8 mouse cellular contexts compared by ENCODE assay signal in genomic region chr11:28365929-28366244, GRCm38 (mm10). TPM values are rescaled to one million over a fixed set of nuclear protein-coding genes. Genes with fewer than 3 reads are reported as not detected.
DNase-seq lines count a peak whose midpoint lies in the region; ATAC-seq and TF ChIP-seq lines count a peak whose summit lies in the region.

No protein-coding gene starts in this region.

- H3K9me3 ChIP-seq in forebrain, embryonic 12.5 days: no peaks in the 10 kb centered on the region
- no peaks in the 10 kb centered on the region for H3K9me3 ChIP-seq in intestine, postnatal 0 days (ENCODE audit: control insufficient read depth)
- no peaks in the 10 kb centered on the region for H3K9me3 ChIP-seq in midbrain, postnatal 0 days (ENCODE audit: low read length)

- H3K36me3 ChIP-seq in forebrain, embryonic 12.5 days (replicated peaks): no peaks in the 10 kb centered on the region
- no peaks in the 10 kb centered on the region for H3K36me3 ChIP-seq in intestine, postnatal 0 days (ENCODE audit: control insufficient read depth, insufficient read depth)
- H3K36me3 ChIP-seq in midbrain, postnatal 0 days (ENCODE audit: insufficient read depth, low read length): no peaks in the 10 kb centered on the region

- peaks cover 5% of the 10 kb centered on the region; the same call in 1 of the 2 replicates for H3K27me3 ChIP-seq in forebrain, embryonic 12.5 days
- H3K27me3 ChIP-seq in intestine, postnatal 0 days (replicated peaks; ENCODE audit: control insufficient read depth, insufficient read depth, low read length): no peaks in the 10 kb centered on the region
- no peaks in the 10 kb centered on the region for H3K27me3 ChIP-seq in midbrain, postnatal 0 days (ENCODE audit: insufficient read depth, low read length)

- H3K9ac ChIP-seq in forebrain, embryonic 12.5 days: peak overlapping the region; percentile 33; the same call in 1 of the 2 replicates
- no peak overlapping the region for H3K9ac ChIP-seq in intestine, postnatal 0 days (ENCODE audit: low read depth, low read length)
- H3K9ac ChIP-seq in midbrain, postnatal 0 days (replicated peaks; ENCODE audit: low read length, poor library complexity, severe bottlenecking): peak overlapping the region; percentile 59; the same call in 1 of the 2 replicates

- no peak for DNase-seq in left cerebral cortex, adult 2 months (ENCODE audit: extremely low spot score in 1 of 2, low spot score in 2 of 2)
- DNase-seq in left cerebral cortex, adult 9 months (ENCODE audit: low spot score in 2 of 2): no peak
- DNase-seq in midbrain, postnatal 0 days (ENCODE audit: low spot score): no peak
- no peak for DNase-seq in urinary bladder, postnatal 14 days (ENCODE audit: low spot score)
- no peak for DNase-seq in thymus, postnatal 25 days
- no peak for DNase-seq in right cerebral cortex, adult 18-20 months

- H3K4me1 ChIP-seq in forebrain, embryonic 12.5 days: peaks cover 4% of the 10 kb centered on the region; the same call in 1 of the 2 replicates
- no peaks in the 10 kb centered on the region for H3K4me1 ChIP-seq in intestine, postnatal 0 days (replicated peaks; ENCODE audit: control insufficient read depth, insufficient read depth, low read length)
- 0 out of 2 replicates have a peak, but pooled peaks cover 3% of the 10 kb centered on the region for H3K4me1 ChIP-seq in midbrain, postnatal 0 days (ENCODE audit: insufficient read depth, low read length)

- no peak for TF ChIP-seq CTCF in left cerebral cortex, adult 2 months (IDR thresholded peaks at IDR 0.05)
- no peak for TF ChIP-seq CTCF in intestine, postnatal 0 days (IDR thresholded peaks at IDR 0.05; ENCODE audit: low read depth)
- TF ChIP-seq CTCF in midbrain, postnatal 0 days (IDR thresholded peaks at IDR 0.05): no peak

- WGBS in forebrain, embryonic 12.5 days: 41% methylated on average over 2 of the region's 2 CpGs
- 60% methylated on average over 2 of the region's 2 CpGs for WGBS in intestine, postnatal 0 days
- WGBS in midbrain, postnatal 0 days: 45% methylated on average over 2 of the region's 2 CpGs

- peak overlapping the region; percentile 55 for H3K4me2 ChIP-seq in forebrain, embryonic 12.5 days
- peak overlapping the region; percentile 63; the same call in 1 of the 2 replicates for H3K4me2 ChIP-seq in intestine, postnatal 0 days (replicated peaks; ENCODE audit: low read depth)
- H3K4me2 ChIP-seq in midbrain, postnatal 0 days (ENCODE audit: low read depth, low read length, poor library complexity, severe bottlenecking): peak overlapping the region; percentile 54

- ATAC-seq in forebrain, embryonic 12.5 days (ENCODE audit: low FRiP score): peak; percentile 25; the same call in 1 of the 2 replicates
- no peak for ATAC-seq in intestine, postnatal 0 days
- peak; percentile 43 for ATAC-seq in midbrain, postnatal 0 days (ENCODE audit: low FRiP score)

- H3K27ac ChIP-seq in left cerebral cortex, adult 2 months: no peak overlapping the region
- H3K27ac ChIP-seq in forebrain, embryonic 12.5 days: no peak overlapping the region
- H3K27ac ChIP-seq in intestine, postnatal 0 days (ENCODE audit: low read depth, low read length): no peak overlapping the region
- H3K27ac ChIP-seq in midbrain, postnatal 0 days (ENCODE audit: low read depth, low read length): no peak overlapping the region; the same call in 1 of the 2 replicates

- intact Hi-C loops in left cerebral cortex, adult 2 months (cut with DNase I): no loop called here

- peak overlapping the region; percentile 49 for H3K4me3 ChIP-seq in left cerebral cortex, adult 2 months
- H3K4me3 ChIP-seq in forebrain, embryonic 12.5 days (replicated peaks): peak overlapping the region; percentile 33
- H3K4me3 ChIP-seq in intestine, postnatal 0 days (ENCODE audit: low read depth, low read length): no peak overlapping the region; the same call in 1 of the 2 replicates
- peak overlapping the region; percentile 33 for H3K4me3 ChIP-seq in midbrain, postnatal 0 days (ENCODE audit: low read depth, low read length)

RNA-seq across cellular contexts. Expression of gene Gm6685, which starts 26.2 kb away (rescaled TPM):
- total RNA-seq in left cerebral cortex, adult 2 months (2021): 1 to 10 TPM; 5.7 to 6.3 TPM
- not detected in 2 replicates for polyA plus RNA-seq in forebrain, embryonic 12.5 days (2016; fragmentation: Nextera tagmentation; extraction: Ambion mirVana)
- polyA plus RNA-seq in intestine, postnatal 0 days (2015; fragmentation: Nextera tagmentation; extraction: Ambion mirVana): not detected in 2 replicates
- 0.38 TPM in 1 of 2 replicates, not detected in the other for total RNA-seq in midbrain, postnatal 0 days (2014; rRNA removed)
- polyA plus RNA-seq in midbrain, postnatal 0 days (2015; fragmentation: Nextera tagmentation; extraction: Ambion mirVana): not detected in 2 replicates
